Mouse (Mus musculus): ENCODE results near the gene Afg1l. TPM values are rescaled to one million over a fixed set of nuclear protein-coding genes. Genes with fewer than 3 reads are reported as not detected.
A peak's percentile ranks its signal among the peaks of the same experiment; 100 is the strongest.

Gene Afg1l
- total RNA-seq, 2 experiments from 2014 or later, result 3.0 to 3.1 TPM

DNA sequence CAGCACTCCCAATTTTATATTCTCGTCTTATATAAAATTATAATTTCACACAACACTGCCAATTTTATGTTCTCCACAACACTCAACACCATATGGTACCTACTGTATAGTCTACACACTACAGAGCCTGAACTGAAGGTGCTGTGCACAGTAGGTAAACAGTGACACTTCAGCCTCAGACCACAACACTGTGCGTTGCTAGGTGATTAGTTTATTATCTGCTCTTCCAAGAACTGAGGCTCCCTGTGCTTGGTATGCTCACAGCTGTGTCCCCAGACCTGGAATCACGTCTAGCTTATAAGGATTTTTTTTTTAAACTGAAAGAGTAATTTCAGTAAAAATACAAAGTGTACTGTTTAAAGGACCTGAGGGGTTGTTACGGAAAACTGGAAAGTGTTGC, 2.4 kb upstream of the Afg1l start:
- 0 out of 2 replicates have a peak, but pooled peaks have one; percentile 23 for ATAC-seq (replicated peaks; ENCODE audit: poor library complexity)

DNA sequence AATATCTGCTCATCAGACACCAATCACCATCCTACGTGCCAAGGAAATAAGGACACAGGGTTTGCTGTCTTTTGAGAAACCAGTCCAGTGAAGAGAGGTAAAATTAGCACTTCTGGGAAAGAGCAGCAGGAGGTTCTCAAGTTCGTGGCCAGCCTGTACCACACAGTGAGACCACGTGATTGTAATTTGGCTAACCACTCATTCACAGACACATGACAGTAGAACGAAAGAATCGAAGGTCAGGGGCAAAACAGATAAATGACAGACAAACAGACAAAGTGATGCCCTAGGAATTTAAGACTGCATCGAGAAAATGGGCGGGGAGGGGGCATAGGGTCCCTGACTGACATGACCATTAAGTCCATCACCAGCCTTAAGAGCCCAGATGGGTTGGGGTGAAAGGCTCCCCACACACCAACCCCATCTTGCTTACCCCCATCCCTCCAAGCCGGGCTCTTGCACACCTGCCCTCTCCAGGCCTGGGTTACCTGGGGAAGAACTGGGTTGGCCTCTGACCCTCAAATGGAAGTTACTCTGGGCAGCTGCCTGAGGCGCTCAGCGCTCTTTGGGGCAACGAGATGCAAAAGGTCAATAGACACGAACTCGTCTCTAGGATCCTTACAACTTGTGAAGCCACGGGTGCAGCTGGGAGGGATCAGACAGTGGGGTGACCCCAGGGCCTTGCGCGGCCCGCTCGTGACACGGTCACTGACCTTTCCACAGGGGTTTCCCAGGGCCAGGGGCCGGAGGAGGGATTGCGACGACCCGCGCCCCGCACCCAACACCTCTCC, 620 bp downstream of the Afg1l start:
- no peak for ATAC-seq (replicated peaks; ENCODE audit: poor library complexity)

DNA sequence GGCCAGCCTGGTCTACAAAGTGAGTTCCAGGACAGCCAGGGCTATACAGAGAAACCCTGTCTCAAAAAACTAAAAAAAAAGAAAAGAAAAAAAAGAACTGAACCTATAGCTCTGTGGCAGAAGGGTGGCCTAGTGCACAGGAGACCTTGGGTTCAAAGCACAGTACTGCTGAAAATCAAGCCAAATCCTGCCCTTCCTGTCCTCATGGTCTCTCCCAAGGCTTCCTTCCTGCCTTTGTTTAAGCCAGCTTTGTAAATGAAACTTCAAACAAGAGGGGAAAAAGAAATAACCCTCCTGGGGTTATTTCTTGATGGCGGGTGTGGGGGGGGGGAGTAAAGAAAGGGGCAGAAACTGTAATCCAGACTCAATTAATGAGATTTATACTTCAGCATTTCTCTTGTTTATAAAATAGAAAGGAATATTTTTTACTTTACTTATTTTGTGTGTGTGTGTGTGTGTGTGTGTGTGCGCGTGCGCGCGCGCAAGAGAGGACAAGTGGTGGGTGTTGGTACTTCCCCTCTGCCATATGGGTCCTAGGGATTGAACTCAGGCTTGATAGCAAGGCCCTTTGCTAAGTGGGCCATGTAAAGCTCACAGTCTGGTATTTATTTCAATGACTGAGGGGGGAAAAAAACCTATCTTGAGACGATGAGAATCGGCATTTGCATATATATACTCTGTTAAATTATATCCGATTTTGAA, 1.4 kb downstream of the Afg1l start:
- ATAC-seq (replicated peaks; ENCODE audit: poor library complexity), result no peak

DNA sequence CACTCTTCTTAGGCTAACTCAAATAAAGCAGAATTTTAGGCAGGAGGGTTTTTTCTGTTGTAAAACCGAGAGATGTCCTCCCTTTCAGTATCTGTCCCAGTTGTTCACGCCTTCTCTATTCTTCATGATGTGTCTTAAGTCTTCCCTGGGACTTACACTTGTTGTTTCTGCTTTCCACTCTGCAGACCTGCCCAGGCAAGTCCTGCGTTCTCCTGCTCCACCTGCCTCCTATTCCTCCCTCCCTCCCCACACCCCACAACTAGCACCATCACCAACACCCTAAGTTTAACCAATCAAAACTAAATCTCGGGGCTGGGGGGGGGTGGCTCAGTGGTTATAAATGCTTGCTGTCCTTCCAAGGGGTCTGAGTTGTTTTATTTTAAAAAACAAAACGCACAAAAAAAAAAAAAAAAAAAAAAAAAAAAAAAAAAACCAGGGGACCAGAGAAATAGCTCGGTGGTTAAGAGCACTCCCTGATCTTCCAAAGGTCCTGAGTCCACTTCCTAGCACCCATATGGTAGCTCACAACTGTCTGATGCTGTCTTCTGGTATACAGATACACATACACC, 3.3 kb downstream of the Afg1l start:
- ATAC-seq (replicated peaks; ENCODE audit: poor library complexity), result no peak

DNA sequence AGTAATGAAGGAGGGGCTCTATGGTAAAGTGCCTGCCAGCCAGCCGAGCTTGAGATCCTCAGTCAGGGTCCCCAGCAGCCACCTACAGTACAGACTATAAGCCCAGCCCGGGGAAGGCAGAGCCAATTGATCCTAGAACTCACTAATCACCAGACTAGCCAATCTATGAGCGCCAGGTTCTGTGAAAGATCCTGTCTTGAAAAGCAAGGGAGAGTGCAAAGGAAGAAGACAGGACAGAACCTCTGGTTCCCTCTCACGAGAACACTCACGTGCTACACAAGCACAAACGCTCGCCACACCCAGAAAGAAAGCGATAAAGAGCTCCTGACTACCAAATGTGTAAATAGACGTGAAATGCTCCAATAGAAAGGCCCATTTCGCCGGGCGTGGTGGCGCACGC, 13.6 kb downstream of the Afg1l start:
- no peak for ATAC-seq (replicated peaks; ENCODE audit: poor library complexity)

DNA sequence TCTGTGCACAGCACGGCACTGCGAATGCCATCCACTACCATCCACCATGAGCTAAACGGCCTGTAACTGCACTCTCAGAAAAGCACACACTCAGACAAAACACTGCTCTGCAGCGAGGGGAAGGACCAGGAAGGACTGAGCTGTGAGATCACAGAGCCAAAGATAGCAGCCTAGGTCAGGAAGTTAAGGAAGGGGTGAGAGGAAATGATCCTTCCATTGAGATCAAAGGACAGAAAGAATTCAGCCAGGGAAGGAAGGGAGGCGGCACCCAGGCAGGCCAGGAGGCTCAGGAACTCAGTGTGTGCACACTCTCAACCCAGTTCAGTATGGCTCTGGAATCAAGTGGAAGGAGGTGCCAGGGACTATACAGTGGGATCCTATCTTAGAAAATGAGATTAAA, 14.1 kb downstream of the Afg1l start:
- no peak for ATAC-seq (replicated peaks; ENCODE audit: poor library complexity)

DNA sequence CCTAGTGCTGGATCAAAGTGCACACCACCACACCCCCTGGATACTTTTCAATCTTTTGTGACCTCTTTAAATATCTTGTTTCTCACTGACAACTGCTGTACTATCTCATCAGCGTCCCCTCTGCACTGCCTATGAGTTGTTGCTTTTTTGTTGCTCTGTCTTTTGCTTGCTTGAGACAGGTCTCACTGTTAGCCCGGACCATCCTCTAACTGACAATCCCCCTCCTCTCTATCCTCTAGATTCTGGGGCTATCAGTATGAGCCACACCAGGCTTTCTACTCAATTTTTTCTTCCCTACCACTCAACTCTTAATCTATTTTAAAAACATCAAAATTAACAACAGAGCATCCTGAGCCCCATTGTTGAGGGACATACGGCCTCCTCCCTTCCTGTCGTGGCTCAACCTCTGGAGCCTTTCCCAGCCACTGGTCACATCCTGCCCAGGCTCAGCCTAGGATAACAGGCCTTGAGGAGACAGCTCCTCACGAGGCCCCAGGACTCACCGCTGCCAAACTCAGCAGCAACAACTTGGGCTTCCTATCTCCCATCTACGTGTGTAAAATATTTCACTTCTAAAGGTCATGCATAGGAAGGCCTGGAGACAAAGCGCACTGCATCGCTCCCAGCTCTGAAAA, 20.7 kb downstream of the Afg1l start:
- no peak for ATAC-seq (replicated peaks; ENCODE audit: poor library complexity)

DNA sequence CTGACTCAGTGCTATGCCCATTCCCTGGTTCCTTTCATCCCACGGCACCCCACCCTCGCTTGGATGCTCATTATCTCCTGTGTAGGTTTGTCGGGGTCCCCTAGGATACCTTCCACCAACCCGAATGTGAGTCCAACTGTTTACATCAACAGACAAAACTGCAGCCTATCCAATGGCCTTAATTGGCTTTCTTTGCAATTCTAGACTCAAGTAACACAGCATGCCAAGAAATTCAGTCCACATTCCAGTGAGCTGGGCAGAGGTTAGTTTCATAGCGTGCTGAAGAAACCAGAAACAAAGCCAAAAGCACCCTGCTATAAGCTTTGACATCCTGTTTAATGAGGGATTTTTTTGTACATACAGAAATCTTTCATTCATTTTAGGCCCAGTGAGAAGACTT, 22.4 kb downstream of the Afg1l start:
- ATAC-seq (replicated peaks; ENCODE audit: poor library complexity), result no peak

DNA sequence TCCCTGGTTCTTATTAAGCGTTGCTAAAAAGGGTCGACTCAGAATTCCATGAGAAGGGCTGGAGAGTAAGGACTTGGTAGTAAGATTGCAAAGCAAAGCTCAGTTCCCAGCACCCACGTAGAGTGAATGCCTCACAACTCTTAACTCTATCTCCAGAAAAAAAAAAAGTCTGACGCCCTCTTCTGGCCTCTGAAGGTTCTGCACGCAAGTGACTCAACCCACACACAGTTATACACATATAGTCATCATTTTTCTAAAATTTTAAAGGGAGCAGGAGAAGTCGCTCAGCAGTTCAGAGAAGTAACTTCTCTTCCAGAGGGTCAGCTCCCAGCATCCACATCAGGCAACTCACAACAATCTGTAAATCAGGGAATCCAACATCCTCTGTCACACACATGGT, 23.7 kb downstream of the Afg1l start:
- ATAC-seq (replicated peaks; ENCODE audit: poor library complexity), result no peak

DNA sequence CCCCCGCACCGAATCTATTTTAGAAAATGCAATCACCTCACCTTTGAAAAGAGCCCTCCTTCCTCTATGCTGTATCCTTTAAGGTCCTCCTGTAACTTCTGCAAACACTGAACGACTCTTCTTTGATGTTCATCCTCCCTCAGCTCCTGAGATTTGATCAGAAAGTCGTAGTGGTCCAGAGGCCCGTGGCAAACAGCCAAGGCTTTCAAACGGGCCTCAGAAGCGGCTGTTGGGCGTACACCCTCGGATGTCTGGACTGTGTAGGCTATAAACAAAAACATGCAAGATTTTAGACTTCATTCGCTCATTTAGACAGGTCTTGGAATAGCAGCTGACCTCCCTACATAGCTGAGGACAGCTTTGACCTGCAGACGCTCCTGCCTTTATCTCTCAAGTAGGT, 24.1 kb downstream of the Afg1l start:
- ATAC-seq (replicated peaks; ENCODE audit: poor library complexity), result no peak

DNA sequence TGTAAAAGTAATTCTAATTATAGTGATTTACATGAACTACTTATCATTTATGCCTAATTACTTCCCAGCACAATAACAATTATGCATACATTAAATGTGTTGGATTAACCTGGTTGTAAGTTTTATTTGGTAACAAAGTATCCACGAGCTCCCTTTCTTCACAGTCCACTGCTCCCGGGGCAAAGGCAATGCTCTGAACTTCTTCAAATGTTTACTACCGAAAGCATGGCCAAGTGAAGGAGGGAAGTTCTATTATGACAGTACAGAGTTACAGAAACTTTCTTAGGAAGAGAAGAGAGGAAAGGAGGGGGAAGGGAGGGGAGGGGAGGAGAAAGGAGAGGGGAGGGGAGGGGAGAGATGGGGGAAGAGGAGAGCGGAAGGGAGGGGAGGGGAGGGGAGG, 28.7 kb downstream of the Afg1l start:
- no peak for ATAC-seq (replicated peaks; ENCODE audit: poor library complexity)

DNA sequence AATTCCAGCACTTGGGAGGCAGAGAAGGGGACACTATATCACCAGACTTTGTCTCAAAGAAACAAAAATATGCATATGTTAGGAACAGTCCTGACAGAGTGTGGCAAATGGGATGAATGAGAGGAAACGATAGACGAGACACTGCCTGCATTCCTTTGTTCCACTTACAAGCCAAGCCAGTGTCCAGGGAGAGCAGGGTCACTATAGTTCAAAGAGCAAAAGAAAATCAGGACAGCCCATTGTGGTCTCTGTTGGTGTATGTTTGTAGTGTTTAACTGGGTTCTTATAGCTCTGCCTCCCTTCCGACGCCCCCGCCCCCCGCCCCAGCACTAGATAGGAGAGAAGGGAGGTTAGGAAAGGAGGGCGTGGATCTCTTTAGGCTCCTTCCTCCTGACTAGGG, 30.0 kb downstream of the Afg1l start:
- ATAC-seq (replicated peaks; ENCODE audit: poor library complexity), result no peak

DNA sequence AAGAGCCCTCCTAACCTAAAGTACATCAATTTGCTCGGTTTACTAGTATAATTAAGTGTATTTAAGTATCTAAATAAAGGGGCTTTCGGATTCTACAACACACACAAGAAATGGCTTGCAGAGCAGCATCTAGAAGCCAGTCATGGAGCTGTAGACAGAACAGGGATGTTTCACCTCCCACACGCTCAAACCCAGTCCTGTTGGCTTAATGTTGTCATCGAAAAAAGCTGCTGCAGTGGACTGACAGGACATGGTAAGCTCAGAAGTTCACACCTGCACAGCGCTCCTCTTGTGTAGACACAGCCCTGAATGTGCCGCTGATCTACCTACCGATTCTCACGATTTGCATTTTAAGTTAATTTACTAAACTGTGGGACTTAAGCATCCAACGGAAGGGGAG, 32.2 kb downstream of the Afg1l start:
- no peak for ATAC-seq (replicated peaks; ENCODE audit: poor library complexity)

DNA sequence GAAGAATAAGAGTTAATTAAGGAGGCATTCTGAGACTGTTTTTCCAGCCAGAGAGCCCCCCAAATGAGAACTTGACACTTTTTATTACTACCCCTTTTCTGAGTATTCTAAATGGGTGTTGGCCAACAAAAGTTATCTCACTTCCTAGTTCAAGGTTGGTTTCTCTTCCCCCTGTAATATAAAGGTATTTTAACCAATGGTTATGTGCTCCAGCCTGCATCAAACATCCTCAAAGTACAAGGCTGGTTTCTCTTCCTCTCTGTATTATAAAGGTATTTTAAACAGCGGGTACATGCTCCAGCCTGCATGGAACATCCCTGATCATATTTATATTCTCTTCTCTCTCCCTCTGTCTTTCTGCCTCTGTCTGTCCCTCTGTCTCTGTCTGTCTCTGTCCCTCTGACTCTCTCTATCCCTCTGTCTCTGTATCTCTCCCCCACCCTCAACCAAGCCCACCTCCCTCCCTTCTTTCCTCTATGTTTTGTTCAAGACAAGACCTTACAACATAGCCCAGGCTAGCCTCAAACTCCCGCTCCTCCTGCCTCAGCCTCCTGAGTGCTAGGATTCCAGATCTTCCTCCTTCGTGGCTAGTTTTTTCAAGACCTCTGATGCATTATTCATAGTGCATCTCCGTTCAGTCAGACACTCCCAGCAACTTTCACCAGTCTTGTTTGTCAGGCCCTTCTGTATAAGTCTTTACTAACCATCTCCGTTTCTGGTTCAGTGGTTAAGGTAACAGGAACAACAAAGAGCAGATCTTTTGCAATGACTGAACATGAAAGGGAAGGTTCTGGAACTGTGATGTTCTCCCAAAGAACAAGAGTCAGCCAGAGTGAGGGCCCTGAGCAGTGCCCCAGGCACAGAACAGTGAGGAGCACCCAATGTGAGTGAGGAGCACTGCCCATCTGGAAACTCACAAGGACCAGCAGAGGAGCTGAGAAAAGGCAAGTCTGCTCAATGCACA, 41.2 kb downstream of the Afg1l start:
- peak; percentile 65 for ATAC-seq (replicated peaks; ENCODE audit: poor library complexity)

DNA sequence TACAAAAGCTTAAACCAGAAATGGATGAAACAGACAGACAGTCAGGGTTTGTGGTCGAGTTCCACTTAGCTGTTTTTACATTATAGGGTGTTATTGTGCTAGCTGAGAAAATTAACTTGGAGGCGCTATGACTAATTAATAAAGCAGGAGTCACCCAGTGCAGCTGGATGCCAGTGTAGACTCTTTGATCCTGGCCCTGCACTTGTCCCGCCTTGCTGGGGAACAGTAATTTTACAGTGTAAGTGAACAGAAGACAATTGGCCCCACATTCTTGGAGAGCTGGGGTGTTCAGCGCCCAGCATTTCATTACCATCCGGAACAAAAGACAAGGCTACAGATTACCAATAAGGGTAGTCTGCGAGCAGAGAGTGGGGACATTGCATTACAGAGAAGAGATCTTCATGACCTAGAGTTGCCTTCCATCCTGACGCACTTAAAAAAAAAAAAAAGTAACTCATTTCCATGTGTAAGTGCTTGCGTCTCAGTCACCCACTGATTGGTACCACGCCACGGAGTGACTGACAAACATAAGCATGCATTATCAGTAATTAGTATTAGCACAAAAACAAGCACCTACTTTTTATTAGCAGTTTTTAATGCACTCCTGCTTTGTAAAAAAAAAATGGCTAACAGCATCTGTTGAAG, 60.7 kb downstream of the Afg1l start:
- ATAC-seq (replicated peaks; ENCODE audit: poor library complexity), result no peak

DNA sequence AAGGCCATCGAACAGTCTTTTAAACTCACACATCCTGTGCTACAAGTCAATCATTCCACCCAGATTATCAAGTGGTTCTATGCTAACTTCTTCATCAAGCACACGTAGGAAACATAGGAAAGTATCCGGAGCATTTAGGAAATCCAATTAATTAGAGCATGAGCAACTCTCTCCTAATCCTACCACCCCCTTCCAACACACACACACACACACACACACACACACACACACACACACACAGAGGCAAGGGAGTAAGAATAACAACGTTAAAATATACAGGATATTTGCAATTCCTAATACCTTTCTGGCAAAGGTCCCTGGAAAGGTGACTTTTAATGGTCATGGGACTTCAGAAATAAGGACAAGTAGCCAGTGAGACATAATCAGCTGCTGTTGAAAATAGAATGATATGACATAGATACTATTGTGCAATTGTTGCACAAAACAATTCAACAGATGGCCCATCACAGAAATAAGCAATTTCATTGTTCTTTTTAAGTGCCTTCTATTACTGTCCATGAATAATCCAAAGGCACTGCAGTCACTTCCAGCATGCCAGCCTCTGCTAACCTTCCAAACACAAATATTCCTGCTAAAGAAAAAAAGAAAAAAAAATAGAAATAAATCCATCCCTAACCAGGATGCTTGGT, 62.4 kb downstream of the Afg1l start:
- ATAC-seq (replicated peaks; ENCODE audit: poor library complexity), result no peak

DNA sequence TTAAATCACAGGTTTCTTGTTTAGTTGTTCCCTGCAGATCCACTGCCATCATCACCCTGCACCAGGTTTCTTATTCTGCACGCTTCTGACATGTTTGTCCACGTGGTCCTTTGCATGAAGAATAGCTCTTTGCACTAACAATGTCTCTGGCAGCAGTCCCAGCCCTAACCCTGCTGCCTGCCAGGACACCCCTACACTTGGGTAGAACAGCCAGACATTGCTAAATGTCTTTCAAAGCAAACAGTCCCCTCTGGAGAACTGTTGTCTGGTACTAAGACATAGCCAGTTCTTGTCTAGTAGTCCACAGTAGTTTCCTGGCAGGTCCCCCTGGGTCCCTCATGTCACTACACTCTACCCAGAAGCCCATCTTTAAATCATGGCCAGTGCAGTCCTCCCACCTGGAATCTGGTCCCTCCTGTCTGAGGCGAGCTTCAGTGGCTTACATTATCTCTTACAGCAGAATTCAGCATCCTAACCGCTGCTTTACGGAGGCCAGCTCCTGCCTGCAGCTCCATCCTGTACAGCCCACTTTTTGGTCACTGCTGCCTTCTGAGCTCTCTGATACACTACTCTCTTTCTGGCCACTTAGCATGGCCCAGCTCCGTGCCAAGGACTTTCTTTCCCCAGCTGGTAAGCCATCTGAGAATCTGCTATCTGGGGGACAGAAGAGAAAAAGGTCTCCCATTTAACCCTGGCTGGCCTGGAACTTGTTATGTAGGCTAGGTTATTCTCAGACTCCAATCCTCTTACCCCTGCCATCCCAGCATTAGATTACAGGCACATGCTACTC, 67.4 kb downstream of the Afg1l start:
- no peak for ATAC-seq (replicated peaks; ENCODE audit: poor library complexity)

DNA sequence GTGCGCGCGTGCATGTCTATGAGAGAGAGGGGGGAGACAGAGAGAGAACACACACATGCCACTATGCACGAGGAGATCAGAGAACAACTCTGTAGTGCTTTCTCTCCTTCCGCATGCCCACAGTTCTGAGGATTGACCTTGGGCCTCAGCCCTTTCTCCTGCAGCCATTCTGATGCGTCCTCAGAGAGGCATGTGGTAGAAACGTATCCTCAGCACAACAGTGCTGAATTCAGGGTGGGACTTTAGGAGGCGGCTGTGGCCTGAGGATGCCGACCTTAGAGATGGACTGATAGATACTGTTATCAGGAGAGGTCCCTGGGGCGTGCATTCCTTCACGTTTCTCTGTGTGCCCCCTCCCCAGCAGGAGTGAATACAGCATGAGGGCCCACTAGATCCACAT, 87.9 kb downstream of the Afg1l start:
- no peak for ATAC-seq (replicated peaks; ENCODE audit: poor library complexity)

DNA sequence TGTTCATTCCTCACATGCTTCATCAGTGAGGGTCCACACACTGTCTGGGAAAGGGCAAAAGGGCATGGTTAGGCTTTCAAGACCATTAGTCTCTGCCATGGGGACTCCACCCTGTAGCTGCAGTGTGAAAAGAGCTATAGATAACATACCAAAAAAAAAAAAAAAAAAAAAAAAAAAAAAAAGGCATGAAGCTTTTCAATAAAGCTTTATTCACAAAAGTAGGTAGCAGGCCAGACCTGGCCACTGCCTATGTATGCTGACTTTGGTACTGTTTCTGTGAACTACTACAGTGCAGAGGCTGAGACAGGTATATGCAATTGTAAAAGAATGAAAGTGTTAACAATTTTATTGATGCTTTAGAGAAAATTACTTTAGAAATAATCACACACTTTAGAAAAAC, 90.2 kb downstream of the Afg1l start:
- ATAC-seq (replicated peaks; ENCODE audit: poor library complexity), result no peak
